Mouse (Mus musculus) kidney, embryonic 15.5 days (tissue): ENCODE results near the gene Nxph3. TPM values are rescaled to one million over a fixed set of nuclear protein-coding genes. Genes with fewer than 3 reads are reported as not detected.

Source experiments
- ATAC-seq: fragments of 200-750 bp; cut with Nextera tagmentation; replicated peaks from 2 replicates; pipeline ENCODE4 v1.8.0; 2017; ENCODE audit warnings: moderate TSS enrichment; ENCODE audit not compliant: low FRiP score
- H3K27ac ChIP-seq: fragments of 300-500 bp; sonication (generic); 2 replicates; pipeline ENCODE4 v1.5.1; 2015; ENCODE audit warnings: mild to moderate bottlenecking, inconsistent platforms
- H3K27me3 ChIP-seq: fragments of 300-500 bp; sonication (generic); 2 replicates; pipeline ENCODE4 v1.6.1; 2015; ENCODE audit warnings: inconsistent platforms
- H3K36me3 ChIP-seq: fragments of 300-500 bp; sonication (generic); 2 replicates; pipeline ENCODE4 v1.6.1; 2015; ENCODE audit warnings: inconsistent platforms
- H3K4me1 ChIP-seq: fragments of 300-500 bp; sonication (generic); 2 replicates; pipeline ENCODE4 v1.6.1; 2015; ENCODE audit warnings: inconsistent platforms
- H3K4me2 ChIP-seq: fragments of 300-500 bp; sonication (generic); 2 replicates; pipeline ENCODE4 v1.6.1; 2015; ENCODE audit warnings: moderate library complexity, mild to moderate bottlenecking, inconsistent platforms
- H3K4me3 ChIP-seq: fragments of 300-500 bp; sonication (generic); replicated peaks from 2 replicates; pipeline ENCODE4 v1.5.1; 2015; ENCODE audit warnings: mild to moderate bottlenecking, inconsistent platforms
- H3K9ac ChIP-seq: fragments of 300-500 bp; sonication (generic); 2 replicates; pipeline ENCODE4 v1.6.1; 2015; ENCODE audit warnings: mild to moderate bottlenecking, inconsistent platforms
- H3K9me3 ChIP-seq: fragments of 300-500 bp; sonication (generic); replicated peaks from 2 replicates; pipeline ENCODE4 v1.6.1; 2016; ENCODE audit warnings: inconsistent platforms
- WGBS: fragments of 180-500 bp; shearing (Covaris S2); methylation state at CpG from one replicate; pipeline ENCODE4 v1.1.7; 2015; ENCODE audit warnings: mixed read lengths; 5-methylcytosine and 5-hydroxymethylcytosine counted together
- polyA plus RNA-seq: library from polyadenylated mRNA; unstranded; fragments of >200 nt; fragmentation: Nextera tagmentation; extraction: Ambion mirVana; gene quantifications from 2 replicates; pipeline ENCODE4 v1.2.1, GENCODE M21; 2015

The Nxph3 gene
- polyA plus RNA-seq, 1 experiment from 2014 or later = 0.40 TPM

DNA sequence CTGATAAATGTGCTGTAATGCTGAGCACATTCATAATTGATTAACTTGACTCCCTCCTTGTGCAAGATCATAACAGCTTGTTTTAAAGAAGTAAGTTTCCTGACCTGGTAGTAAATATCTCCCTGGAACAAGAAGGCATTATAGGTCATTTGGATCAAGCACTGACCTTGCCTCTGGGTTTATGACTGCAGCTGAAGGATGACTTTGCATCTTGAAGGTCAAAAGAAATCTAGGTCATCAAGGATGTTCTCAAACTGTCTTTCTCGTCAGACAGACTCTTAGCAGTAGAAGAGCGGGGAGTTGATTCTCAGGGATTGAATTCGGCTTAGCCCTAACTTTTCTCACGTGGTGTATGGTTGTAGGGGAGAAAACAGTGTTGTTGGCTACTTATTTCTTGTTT is 33.7 kb downstream of the Nxph3 start:
- H3K9me3 ChIP-seq = no peaks in the 10 kb centered on the region
- H3K9ac ChIP-seq = no peak overlapping the region
- H3K4me1 ChIP-seq = no peaks in the 10 kb centered on the region
- H3K27ac ChIP-seq = no peak overlapping the region
- H3K27me3 ChIP-seq = no peaks in the 10 kb centered on the region
- no peak overlapping the region for H3K4me3 ChIP-seq
- WGBS = 84% methylated on average over 4 of the region's 4 CpGs
- no peak overlapping the region for H3K4me2 ChIP-seq
- no peak for ATAC-seq
- peaks cover 71% of the 10 kb centered on the region for H3K36me3 ChIP-seq

DNA sequence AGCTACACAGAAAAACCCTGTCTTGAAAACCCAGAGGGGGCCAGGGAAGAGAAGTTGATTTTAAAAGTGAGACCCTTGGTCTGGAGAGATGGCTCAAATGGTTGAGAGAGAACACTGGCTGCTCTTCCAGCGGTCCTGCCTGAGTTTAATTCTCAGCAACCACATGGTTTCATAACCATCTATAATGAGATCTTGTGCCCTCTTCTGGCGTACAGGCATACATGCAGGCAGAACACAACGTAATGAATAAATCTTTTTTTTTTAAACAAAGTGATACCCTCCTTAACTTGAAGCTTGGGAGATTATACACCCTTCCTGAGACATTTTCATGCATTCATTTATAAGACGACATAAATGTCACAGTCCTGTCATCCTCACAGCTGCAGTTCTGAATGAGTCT is 34.9 kb downstream of the Nxph3 start:
- H3K9ac ChIP-seq = no peak overlapping the region
- H3K4me2 ChIP-seq = no peak overlapping the region
- H3K36me3 ChIP-seq = peaks cover 73% of the 10 kb centered on the region
- 88% methylated on average over 4 of the region's 4 CpGs for WGBS
- H3K4me1 ChIP-seq = no peaks in the 10 kb centered on the region
- no peaks in the 10 kb centered on the region for H3K9me3 ChIP-seq
- H3K4me3 ChIP-seq = no peak overlapping the region
- no peak for ATAC-seq
- no peaks in the 10 kb centered on the region for H3K27me3 ChIP-seq
- H3K27ac ChIP-seq = no peak overlapping the region

DNA sequence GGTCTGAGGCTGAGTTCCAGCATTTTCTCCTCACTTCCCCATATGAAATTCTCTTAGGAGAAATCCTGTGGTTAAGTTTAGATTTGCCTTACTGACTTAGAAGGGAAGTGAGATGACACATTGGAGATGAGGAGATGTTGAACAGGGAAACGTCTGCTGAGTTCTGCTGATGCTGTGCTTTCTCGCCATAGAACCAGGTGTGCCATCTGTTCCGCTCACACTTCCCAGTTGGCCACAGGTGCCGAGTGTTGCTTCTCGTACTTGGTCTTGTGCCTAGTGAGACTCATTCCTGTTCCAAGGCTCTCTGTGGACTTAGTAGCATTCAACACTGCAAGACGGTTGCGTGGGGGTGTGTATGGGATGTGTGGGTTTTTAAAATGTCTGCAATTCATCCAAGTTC is 38.0 kb downstream of the Nxph3 start:
- H3K4me3 ChIP-seq = no peak overlapping the region
- H3K4me2 ChIP-seq = no peak overlapping the region
- peaks cover 81% of the 10 kb centered on the region for H3K36me3 ChIP-seq
- H3K9me3 ChIP-seq = no peaks in the 10 kb centered on the region
- WGBS = 82% methylated on average over 7 of the region's 7 CpGs
- no peak for ATAC-seq
- H3K9ac ChIP-seq = no peak overlapping the region
- H3K27me3 ChIP-seq = no peaks in the 10 kb centered on the region
- no peak overlapping the region for H3K27ac ChIP-seq
- no peaks in the 10 kb centered on the region for H3K4me1 ChIP-seq

DNA sequence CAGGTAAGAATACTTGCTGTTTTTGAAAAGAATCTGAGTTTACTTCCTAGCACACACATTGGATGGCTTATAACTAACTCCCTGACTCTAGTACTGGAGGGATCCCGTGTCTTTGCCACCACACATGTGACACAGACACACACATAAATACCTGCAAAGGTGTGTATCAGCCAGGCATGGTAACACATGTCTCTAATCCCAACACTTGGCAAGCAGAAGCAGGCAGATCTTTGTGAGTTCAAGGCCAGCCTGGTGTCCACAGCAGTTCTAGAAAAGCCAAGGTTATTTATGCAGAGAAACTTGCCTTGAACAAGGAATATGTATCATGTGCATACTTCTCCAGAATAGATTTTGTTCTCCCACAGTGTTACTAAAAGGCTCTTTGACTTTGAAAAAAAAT is 40.9 kb downstream of the Nxph3 start:
- peaks cover 68% of the 10 kb centered on the region for H3K36me3 ChIP-seq
- WGBS = 97% methylated on average over 1 of the region's 1 CpGs
- ATAC-seq = no peak

DNA sequence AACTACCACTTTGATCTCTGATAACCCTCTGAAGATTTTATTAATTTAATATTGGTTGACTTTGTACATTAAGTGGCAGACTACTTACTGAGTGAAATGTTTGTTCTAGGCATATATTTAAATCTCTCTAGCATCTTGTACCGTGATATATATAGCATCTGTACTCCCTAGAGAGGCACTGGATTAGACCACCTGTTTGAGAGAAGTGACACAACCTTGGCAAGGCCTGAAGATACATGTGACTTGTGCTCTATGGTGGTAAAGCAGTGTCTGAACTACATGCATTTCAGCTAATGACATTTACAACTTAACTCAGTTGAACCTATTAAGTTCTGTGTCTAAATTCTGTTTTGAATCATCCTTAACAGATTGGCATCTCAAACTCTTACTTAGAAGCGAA is 41.4 kb downstream of the Nxph3 start:
- WGBS = 86% methylated on average over 2 of the region's 2 CpGs
- Histone ChIP-seq H3K9me3 (no peaks in the 10 kb centered on the region), H3K4me1 (no peaks in the 10 kb centered on the region), H3K27me3 (no peaks in the 10 kb centered on the region), H3K36me3 (peaks cover 67% of the 10 kb centered on the region), H3K27ac (no peak overlapping the region), H3K4me3 (no peak overlapping the region), H3K4me2 (no peak overlapping the region), H3K9ac (no peak overlapping the region)
- no peak for ATAC-seq

More for the DNA sequence above, 40.9 kb downstream of the Nxph3 start:
- H3K27ac ChIP-seq = no peak overlapping the region
- H3K4me3 ChIP-seq = no peak overlapping the region
- no peaks in the 10 kb centered on the region for H3K4me1 ChIP-seq
- H3K27me3 ChIP-seq = no peaks in the 10 kb centered on the region
- H3K9ac ChIP-seq = no peak overlapping the region
- H3K9me3 ChIP-seq = no peaks in the 10 kb centered on the region
- H3K4me2 ChIP-seq = no peak overlapping the region

DNA sequence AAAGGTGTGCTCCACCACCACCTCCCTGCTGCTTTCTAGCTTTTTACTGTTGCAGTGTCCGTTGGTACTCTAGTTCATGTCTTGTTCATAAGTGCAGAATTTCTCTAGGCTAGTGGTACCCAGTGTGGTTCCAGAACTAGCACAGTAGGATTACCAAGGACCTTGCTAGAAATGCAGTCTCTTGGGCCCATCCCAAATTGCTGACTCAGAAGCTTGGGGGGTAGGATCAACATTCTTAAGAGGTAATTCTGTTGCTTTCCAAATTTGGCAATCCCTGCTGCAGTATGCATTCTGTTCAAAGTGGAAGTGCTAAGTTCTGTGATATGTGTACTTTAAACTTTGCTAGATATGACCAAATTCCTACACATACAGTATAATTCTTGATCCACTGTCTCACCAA is 46.6 kb downstream of the Nxph3 start:
- H3K9ac ChIP-seq = no peak overlapping the region
- H3K9me3 ChIP-seq = no peaks in the 10 kb centered on the region
- H3K36me3 ChIP-seq = peaks cover 28% of the 10 kb centered on the region
- H3K4me3 ChIP-seq = no peak overlapping the region
- no peaks in the 10 kb centered on the region for H3K27me3 ChIP-seq
- WGBS = 95% methylated on average over 1 of the region's 1 CpGs
- no peaks in the 10 kb centered on the region for H3K4me1 ChIP-seq
- no peak overlapping the region for H3K27ac ChIP-seq
- H3K4me2 ChIP-seq = no peak overlapping the region
- ATAC-seq = no peak

DNA sequence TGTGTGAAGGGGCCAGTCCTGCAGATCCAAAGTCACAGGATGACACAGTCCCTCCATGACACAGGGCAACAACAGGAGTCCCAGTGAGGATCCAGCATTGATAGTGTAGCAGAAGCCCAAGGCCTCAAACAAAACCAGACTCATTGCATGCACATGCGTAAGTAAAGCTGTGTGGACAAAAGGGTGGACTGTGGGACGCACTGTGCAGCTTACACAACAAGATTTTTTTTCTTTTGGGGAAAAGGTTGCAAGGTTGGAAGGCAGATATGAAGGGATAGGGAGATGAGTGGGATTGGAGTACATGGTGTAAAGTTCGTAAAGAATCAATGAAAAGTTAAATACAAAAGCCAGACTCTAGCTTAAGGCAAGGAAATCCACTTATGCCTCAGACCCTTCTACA is 52.2 kb downstream of the Nxph3 start:
- no peak overlapping the region for H3K27ac ChIP-seq
- peaks cover 7% of the 10 kb centered on the region for H3K36me3 ChIP-seq
- no peaks in the 10 kb centered on the region for H3K9me3 ChIP-seq
- no peak overlapping the region for H3K4me2 ChIP-seq
- no peak overlapping the region for H3K9ac ChIP-seq
- H3K4me3 ChIP-seq = no peak overlapping the region
- no peak for ATAC-seq
- no peaks in the 10 kb centered on the region for H3K27me3 ChIP-seq
- 94% methylated on average over 3 of the region's 3 CpGs for WGBS
- H3K4me1 ChIP-seq = no peaks in the 10 kb centered on the region

DNA sequence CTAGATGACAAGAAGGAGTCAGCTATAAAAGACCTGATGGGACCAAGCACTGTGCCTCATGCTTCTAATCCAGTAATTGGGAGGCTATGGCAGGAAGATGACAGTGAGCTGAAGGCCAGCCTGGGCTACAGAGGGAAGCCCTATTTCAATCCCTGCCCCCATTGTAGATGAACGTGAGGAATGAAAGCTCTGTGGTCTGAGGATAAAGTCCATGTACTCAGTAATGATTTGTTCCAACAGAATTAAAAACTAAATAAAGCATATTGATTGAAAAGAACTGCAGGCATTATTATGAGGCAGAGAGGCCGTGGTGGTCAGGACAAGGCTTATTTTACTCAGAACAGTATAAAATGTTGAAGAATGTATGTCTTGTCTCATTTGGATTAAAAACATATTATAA is 53.5 kb downstream of the Nxph3 start:
- no peak overlapping the region for H3K27ac ChIP-seq
- H3K4me3 ChIP-seq = no peak overlapping the region
- WGBS = 90% methylated on average over 2 of the region's 2 CpGs
- H3K9me3 ChIP-seq = no peaks in the 10 kb centered on the region
- H3K9ac ChIP-seq = no peak overlapping the region
- H3K4me2 ChIP-seq = no peak overlapping the region
- ATAC-seq = no peak
- H3K4me1 ChIP-seq = no peaks in the 10 kb centered on the region
- H3K36me3 ChIP-seq = peaks cover 3% of the 10 kb centered on the region
- H3K27me3 ChIP-seq = no peaks in the 10 kb centered on the region

Other genes with a start within 250 kb of the Nxph3 start
- 78.7 and 83.4 TPM in 2 replicates for gene Kat7, start 204.3 kb downstream of the Nxph3 start, polyA plus RNA-seq
- 10.5 TPM in 2 replicates for gene Fam117a, start 177.6 kb downstream of the Nxph3 start, polyA plus RNA-seq
- 92.8 and 98.2 TPM in 2 replicates for gene Slc35b1, start 129.9 kb downstream of the Nxph3 start, polyA plus RNA-seq
- gene Spop, start 100.5 kb downstream of the Nxph3 start, polyA plus RNA-seq = 139 TPM in 2 replicates
- gene Ngfr, start 73.2 kb upstream of the Nxph3 start, polyA plus RNA-seq = 25.8 and 28.7 TPM in 2 replicates
- gene Phb, start 152.4 kb upstream of the Nxph3 start, polyA plus RNA-seq = 270 and 290 TPM in 2 replicates
- 22.3 and 23.1 TPM in 2 replicates for gene Zfp652, start 198.1 kb upstream of the Nxph3 start, polyA plus RNA-seq
- gene B130006D01Rik, start 209.0 kb upstream of the Nxph3 start, polyA plus RNA-seq = 1.3 and 1.6 TPM in 2 replicates